Mouse (Mus musculus) lung, postnatal 36 days (tissue): ENCODE data around the gene Odf3b.

Experiments used
- DNase-seq: peaks from one replicate; pipeline ENCODE4 v3.0.0; 2022; ENCODE audit warnings: mixed read lengths

Gene Odf3b

GRCm38 (mm10) chr15:89378831-89379401 lies at the start of gene Odf3b:
Gene Odf3b, minus strand, starts transcription at chr15:89379282.
- DNase-seq = peak; percentile 52

- no peak for DNase-seq
Observed at GRCm38 (mm10) chr15:89428136-89428790, 49.2 kb upstream of the Odf3b start.

DNA sequence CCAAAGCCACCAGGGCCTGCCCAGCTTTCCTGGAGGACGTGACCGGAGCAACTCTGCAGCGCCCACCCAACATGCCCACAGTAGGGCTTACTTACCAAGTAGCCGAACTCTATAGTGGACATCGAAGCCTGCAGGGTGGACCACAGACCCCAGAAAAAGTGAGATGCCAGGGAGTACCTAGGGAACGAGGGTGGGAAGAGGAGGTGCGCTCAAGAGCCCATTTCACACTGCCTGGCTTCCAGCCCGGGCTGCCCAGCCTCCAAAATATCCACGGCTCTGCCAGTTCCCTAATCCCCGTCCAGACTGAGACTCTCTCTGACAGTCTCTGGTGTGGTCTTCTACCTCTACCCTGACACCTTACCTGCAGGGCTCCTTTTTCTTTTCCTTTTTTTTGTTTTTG lies 47.6 kb upstream of the Odf3b start:
- DNase-seq = no peak

DNA sequence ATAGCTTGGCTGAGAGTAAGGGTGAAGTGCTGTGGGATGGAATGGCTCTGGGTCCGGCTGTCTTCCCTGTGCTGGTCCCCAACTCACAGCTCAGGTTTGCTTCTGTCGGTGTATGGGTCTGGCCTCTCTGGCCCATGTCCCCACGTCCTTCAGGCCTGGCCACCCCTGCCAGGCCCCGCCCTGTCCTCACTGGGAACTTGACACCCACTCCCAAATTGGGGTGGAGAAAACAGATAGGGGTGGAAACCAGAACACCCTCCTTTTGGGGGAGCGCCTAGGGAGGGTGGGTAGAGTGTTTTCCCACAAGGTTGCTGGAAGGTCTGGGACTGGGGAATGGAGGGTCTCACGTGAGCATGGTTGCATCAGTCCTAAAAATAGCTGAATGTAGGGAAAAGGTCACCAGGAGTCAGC lies 46.6 kb upstream of the Odf3b start, which contains the start of gene Cpt1b:
Gene Cpt1b (minus strand): TSS at position 153 of the 411 bp plus-strand sequence.
- no peak for DNase-seq

DNA sequence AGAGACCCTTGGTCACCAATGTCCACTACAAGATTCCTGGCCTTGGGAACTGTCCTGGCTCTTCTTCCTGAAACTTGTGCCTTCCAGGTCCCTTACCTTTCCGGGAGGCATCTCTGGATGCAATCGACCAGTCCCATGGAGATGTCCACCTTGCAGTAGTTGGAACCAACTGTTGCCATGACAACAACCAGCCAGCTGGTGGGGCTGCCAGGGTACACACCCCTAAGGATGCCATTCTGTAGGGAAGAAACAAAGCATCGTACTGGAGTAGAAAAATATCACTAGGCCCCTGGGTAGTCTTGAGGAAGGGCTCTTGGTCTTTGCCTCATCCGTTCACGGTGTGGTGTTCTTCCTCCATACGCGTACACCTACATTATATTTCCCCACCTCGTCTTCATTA lies 45.5 kb upstream of the Odf3b start:
- DNase-seq = no peak

DNA sequence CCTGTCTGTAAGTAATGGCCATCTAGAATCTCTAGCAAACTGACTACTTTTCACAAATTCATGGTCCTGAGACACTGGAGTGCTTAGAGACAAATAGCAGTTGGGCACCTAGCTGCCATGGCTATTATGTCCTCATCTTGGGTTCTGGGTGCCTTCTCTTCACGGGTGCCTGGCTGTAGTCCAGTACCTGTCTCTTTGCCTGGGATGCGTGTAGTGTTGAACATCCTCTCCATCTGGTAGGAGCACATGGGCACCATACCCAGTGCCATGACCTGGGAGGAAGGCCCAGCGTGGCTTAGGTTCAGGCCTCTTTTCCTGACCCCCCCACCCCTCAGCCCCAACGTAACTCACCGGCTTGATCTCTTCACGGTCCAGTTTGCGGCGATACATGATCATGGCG lies 42.9 kb upstream of the Odf3b start:
- no peak for DNase-seq

- no peak for DNase-seq
Observed at GRCm38 (mm10) chr15:89415282-89415681, 36.2 kb upstream of the Odf3b start.

DNA sequence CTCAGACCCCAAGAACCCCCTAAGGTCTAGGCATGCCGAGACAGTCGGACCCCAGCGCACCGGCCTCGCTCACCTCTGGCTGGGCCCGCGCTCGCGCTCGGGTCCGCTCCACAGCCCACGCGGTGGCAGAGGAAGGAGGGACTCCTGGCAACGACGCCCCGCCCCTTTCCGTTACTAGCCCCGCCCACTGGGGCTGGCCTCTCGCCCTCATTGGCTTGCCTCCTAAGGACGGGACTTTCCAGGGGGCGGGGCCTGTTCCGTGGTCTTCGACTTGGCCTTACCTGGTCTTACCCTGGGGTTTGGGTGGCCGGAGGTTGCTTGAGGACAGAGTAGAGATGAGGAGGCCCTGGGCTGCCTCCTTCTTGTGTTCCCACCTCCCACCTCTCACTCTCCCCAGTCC lies 31.0 kb upstream of the Odf3b start, which contains the start of gene Syce3:
Gene Syce3 (minus strand): TSS at position 386 of the 400 bp plus-strand sequence.
- DNase-seq = no peak

- no peak for DNase-seq
Observed at GRCm38 (mm10) chr15:89406691-89407090, 27.6 kb upstream of the Odf3b start.

GRCm38 (mm10) chr15:89404831-89405623 lies 25.9 kb upstream of the Odf3b start:
- no peak for DNase-seq

DNA sequence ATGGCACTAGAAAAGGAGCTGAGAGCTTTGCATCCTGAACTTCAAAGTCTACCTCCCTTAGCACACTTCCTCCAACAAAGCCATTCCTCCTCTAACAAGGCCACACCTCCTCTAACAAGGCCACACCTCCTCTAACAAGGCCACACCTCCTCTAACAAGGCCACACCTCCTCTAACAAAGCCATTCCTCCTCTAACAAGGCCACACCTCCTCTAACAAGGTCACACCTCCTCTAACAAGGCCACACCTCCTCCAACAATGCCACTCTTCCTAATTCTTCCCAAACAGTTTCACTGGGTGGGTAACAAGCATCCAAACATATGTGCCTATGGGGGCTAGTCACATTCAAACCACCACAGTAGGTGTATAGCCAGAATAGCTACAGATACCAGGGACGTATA lies 23.4 kb upstream of the Odf3b start:
- no peak for DNase-seq

DNA sequence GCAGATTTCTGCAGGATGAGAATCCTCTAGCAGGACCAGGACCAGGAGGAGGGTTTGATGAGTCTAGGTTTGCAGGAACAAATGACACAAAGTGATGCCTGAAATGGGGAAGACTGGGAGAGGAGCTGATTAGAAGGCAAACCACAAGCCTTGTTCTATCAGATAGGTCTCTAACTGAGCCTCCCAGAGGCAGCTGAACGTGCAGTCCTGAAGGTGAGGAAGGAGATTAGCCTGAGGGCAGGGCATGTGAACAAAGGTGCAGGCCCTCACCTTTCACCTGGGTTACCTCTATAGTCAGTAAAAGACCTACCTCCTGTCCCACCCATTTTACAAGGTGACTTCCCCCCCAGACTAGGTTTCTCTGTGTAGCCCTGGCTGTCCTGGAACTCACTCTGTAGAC lies 20.6 kb upstream of the Odf3b start:
- DNase-seq = no peak

- no peak for DNase-seq
Observed at GRCm38 (mm10) chr15:89398146-89398545, 19.1 kb upstream of the Odf3b start.

DNA sequence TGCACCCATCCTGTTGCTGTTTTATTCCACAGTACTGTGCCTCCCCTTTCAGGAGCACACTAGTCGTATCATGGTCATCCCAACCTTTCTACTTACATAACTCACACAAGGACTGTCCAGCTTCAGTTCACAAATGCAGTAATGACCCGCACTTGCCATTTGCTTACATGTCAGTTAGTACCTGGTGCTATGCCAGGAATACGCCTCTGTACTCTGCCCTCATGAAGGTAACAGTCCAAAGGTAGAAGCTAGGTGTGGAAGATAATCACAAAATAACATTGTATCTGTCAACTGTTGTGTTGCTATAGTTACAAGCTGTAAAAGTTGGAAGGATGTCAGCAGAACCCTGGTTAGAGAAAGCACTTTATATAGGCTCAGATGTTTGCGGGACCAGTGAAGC lies 17.8 kb upstream of the Odf3b start:
- no peak for DNase-seq

GRCm38 (mm10) chr15:89390081-89390480 lies 11.0 kb upstream of the Odf3b start:
- DNase-seq = no peak

- DNase-seq = no peak
Observed at GRCm38 (mm10) chr15:89387127-89387526, 8.0 kb upstream of the Odf3b start.

DNA sequence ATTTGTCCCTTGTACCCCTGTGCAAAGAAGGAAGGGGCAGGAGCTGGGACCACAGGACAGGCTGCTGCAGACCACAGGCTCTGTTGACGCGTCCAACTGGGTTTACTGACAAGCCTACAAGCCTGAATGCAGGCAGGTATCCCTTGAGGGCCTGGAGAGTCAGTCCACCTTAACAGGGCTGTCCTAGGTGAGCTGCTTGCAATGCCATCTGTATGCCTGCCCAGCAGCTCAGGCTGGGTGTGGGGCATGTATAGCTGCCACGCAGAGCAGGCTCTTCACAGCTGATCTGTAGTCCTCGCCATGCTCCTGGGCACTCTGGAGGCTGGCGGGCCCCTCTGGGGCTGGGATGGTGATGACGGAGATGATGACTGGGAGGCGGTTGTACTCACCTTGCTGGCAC lies 5.5 kb upstream of the Odf3b start, which contains the start of gene Klhdc7b:
Gene Klhdc7b (plus strand): TSS at position 301 of the 400 bp plus-strand sequence.
- DNase-seq = no peak

- no peak for DNase-seq
Observed at GRCm38 (mm10) chr15:89379429-89379828, 347 bp upstream of the Odf3b start.

DNA sequence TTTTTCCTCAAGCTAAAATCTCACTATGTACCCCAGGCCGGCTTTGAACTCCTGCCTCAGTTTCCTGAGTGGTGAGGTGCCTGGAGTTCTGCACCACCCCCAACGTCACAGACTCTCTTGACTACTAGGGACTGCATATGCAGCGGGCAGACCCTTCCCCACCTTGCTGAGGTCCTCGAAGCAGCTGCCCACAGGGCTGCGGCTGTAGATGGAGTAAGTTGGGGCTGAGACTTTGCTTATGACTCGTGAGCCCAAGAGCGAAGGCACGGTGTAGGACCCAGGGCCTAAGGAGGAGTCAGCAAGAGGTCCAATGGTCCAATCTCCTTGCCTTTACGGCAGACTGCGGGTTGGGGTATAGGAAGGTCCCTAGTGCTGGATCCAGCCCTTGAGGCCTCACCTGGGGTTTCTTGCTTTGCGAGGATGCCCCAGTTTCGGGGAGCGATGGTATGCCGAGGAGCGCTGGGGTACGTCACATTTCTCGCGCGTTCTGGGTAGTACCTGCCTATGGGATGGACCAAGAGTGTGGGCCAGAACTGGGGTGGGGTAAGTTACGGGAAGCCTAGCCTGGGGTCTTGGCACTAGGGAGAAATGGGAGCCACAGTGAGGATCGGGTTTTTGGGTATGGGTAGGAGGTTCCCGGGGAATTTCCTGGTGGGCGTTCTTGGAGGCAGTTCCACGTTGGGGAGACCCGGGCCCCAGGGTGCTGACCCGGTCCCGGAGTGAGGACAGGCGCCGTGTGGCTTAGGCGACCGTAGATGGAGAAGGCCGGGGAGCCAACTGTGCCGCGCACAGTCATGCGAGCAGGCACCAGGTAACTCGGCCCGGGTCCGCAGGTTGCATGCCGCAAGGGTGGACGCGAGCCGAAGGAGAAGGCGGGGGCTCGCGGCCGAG lies 899 bp downstream of the Odf3b start:
- DNase-seq = no peak

- no peak for DNase-seq
Observed at GRCm38 (mm10) chr15:89377362-89377761, 1.7 kb downstream of the Odf3b start.

- DNase-seq = no peak
Observed at GRCm38 (mm10) chr15:89376957-89377356, 2.1 kb downstream of the Odf3b start, which contains the start of gene Tymp. Gene Tymp, minus strand, starts transcription at chr15:89377039.

DNA sequence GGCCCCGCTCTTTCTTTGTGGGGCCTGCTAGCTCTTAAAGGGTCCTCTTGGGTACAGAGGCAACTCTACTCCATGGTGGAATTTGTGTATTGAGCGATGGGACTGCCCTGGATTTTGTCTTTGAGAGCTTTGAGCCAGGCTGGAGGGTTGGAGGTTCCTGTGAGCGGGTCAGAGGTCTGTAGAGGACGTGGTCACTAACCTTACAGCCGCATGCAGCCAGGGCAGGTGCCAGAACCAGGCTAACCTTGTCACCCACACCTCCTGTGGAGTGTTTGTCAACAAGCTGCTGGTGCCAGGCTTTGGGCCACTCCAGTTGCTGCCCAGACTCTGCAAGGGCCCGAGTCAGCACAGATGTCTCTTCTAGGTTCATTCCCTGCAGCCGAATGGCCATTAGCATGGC lies 3.0 kb downstream of the Odf3b start:
- DNase-seq = no peak
